Mouse (Mus musculus): ENCODE measurements around the gene Sh3pxd2a.

The Sh3pxd2a gene

GRCm38 (mm10) chr19:47211609-47212312, 252.4 kb downstream of the Sh3pxd2a start:
- in situ Hi-C loops (cut with MboI, MseI) = no loop called here

DNA sequence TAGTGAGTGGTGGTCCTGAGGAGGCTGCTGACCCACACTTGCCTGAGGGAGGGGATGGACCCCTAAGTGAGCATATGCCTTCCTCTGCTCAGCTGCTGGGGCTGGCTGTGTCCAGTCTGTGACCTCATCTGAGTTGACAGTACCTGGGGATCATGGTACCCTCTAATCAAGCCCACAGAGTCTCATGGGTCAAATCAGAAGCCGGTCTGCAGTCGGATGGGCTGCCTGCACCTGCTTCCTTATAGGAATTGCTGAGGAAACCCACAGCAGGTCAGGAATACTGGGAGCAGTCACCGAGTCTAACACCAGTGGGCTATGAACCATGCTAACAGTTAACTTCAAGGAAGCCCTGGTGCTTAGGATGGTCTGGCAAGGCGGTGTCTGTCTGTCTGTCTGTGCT, 253.8 kb downstream of the Sh3pxd2a start:
- in situ Hi-C loops (cut with MboI, MseI) = no loop called here
